Mouse (Mus musculus): ENCODE measurements around the gene Mup18.
"Not testable (repeated sequence)": the region's sequence is repeated elsewhere in the genome, so short reads cannot be mapped to it uniquely, and the experiment has no call there.

Mup18 gene

GRCm38 (mm10) chr4:61674036-61674435, at the start of gene Mup18:
Gene Mup18 (minus strand): TSS chr4:61674136.
- DNase-seq (ENCODE audit: low read depth, low spot score): not testable (repeated sequence)

- not testable (repeated sequence) for DNase-seq (ENCODE audit: low read depth, low spot score)
These were observed 40.4 kb upstream of the Mup18 start for GRCm38 (mm10) chr4:61714296-61714695.
